In genomic region chr14:62168711-62169110, GRCm38 (mm10) we compare ENCODE assay signal across 23 mouse cellular contexts.
"Had no signal": no experiment of that assay in that cellular context is flagged by ENCODE, and none has a peak within 500 bp of the region (broad histone marks: within the 10 kb centered on the region; RNA-seq: fewer than 3 reads in every experiment).

No protein-coding gene starts in this region.

- H3K36me3 ChIP-seq: heart, embryonic 12.5 days; hindbrain, embryonic 13.5 days; hindbrain, embryonic 15.5 days; limb, embryonic 13.5 days; limb, embryonic 15.5 days; liver, embryonic 12.5 days had no signal

- H3K9ac ChIP-seq: heart, embryonic 12.5 days; hindbrain, embryonic 13.5 days; hindbrain, embryonic 15.5 days; limb, embryonic 13.5 days; limb, embryonic 15.5 days; liver, embryonic 12.5 days; liver, embryonic 14.5 days had no signal

- ATAC-seq: hindbrain, postnatal 0 days; liver, embryonic 12.5 days had no signal

- H3K4me2 ChIP-seq: heart, embryonic 12.5 days; hindbrain, embryonic 13.5 days; hindbrain, embryonic 15.5 days; limb, embryonic 13.5 days; limb, embryonic 15.5 days; liver, embryonic 12.5 days had no signal

- H3K27ac ChIP-seq: hindbrain, embryonic 13.5 days; hindbrain, embryonic 15.5 days; hindbrain, postnatal 0 days; layer of hippocampus, adult 2 months; limb, embryonic 13.5 days; limb, embryonic 15.5 days; liver, embryonic 12.5 days; liver, embryonic 14.5 days had no signal

- H3K27me3 ChIP-seq: heart, embryonic 12.5 days; hindbrain, embryonic 13.5 days; hindbrain, embryonic 15.5 days; limb, embryonic 15.5 days; liver, embryonic 12.5 days had no signal

- H3K4me3 ChIP-seq: heart, embryonic 12.5 days; hindbrain, embryonic 13.5 days; hindbrain, embryonic 15.5 days; layer of hippocampus, adult 2 months; limb, embryonic 13.5 days; limb, embryonic 15.5 days; liver, embryonic 12.5 days had no signal

- DNase-seq: gastrocnemius, postnatal 14 days; gastrocnemius, postnatal 36 days; heart, adult 11 months; heart, postnatal 10 days; heart, postnatal 36 days; kidney, adult 18-20 months; kidney, adult 8-10 months; kidney, postnatal 10 days; kidney, postnatal 25 days; kidney, postnatal 4 days; layer of hippocampus, adult 9-11 months; layer of hippocampus, postnatal 36 days; left cerebral cortex, postnatal 4 days; lung, adult 18-20 months had no signal

- H3K9me3 ChIP-seq: heart, embryonic 12.5 days; hindbrain, embryonic 13.5 days; hindbrain, embryonic 15.5 days; limb, embryonic 13.5 days; limb, embryonic 15.5 days; liver, embryonic 12.5 days had no signal
